Mouse (Mus musculus): ENCODE results near the gene Gde1. TPM values are rescaled to one million over a fixed set of nuclear protein-coding genes. Genes with fewer than 3 reads are reported as not detected.

The Gde1 gene
- total and polyA plus RNA-seq, 3 experiments = 109 to 211 (median 113) TPM

GRCm38 (mm10) chr7:118650891-118651290 lies 54.7 kb downstream of the Gde1 start:
- H3K4me3 ChIP-seq (replicated peaks in 1 of 3; ENCODE audit: low read depth in 2 of 3, low read length in 2 of 3, poor library complexity in 1 of 3) = no peak overlapping the region
- no peak for TF ChIP-seq POLR2AphosphoS2 (IDR thresholded peaks at IDR 0.05; ENCODE audit: low read depth, low read length)
- H3K9ac ChIP-seq (ENCODE audit: insufficient read depth, low read depth) = no peak overlapping the region
- no peak overlapping the region for H3K4me2 ChIP-seq (ENCODE audit: insufficient read depth, low read depth, poor library complexity, severe bottlenecking)
- peaks cover 3 to 25% of the 10 kb centered on the region in 2 experiments; a peak in 3 of 4 replicates for H3K4me1 ChIP-seq (ENCODE audit: control insufficient read depth in 1 of 2, insufficient read depth in 2 of 2)
- peaks cover 1% of the 10 kb centered on the region for H3K27me3 ChIP-seq (replicated peaks)
- dilution Hi-C loops (cut with MboI; ENCODE audit: extremely low pct_ligation_motif_present, extremely low pct_unique_long_range_greater_than_20kb, low sequenced_read_pairs) = no loop called here
- H3K79me2 ChIP-seq (replicated peaks; ENCODE audit: control insufficient read depth, extremely low read depth, insufficient read depth, poor library complexity, severe bottlenecking) = no peaks in the 10 kb centered on the region
- in situ Hi-C loops (cut with MboI; ENCODE audit: low pct_ligation_motif_present, low pct_unique_long_range_greater_than_20kb, low sequenced_read_pairs) = no loop called here
- no peaks in the 10 kb centered on the region for H3K36me3 ChIP-seq (replicated peaks in 1 of 2; ENCODE audit: control insufficient read depth in 1 of 2, insufficient read depth in 1 of 2, low read length in 1 of 2)
- H3K27ac ChIP-seq (ENCODE audit: insufficient read depth, low read depth) = no peak overlapping the region
- no peak for DNase-seq (ENCODE audit: extremely low read depth)
- H3K9me3 ChIP-seq (replicated peaks; ENCODE audit: low read length) = peaks cover 3% of the 10 kb centered on the region

DNA sequence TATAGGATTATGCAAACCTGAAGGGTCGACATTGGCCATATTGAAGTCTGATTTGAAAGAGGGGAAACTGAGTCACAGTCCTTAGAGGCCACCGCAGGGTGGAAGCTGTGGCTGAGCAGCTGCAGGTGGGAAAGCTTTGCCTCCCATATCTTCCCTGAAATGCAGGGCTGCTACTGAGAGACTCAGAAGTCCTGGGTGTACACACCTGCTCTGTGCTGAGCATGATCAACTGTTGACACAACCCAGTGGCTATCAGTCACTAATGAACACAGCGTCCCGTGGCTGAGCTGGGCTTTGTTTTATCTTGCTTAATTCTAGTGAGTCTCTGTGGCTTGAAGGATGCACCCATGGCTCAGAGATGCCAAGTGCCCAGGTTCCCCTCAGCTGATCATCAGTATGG lies 55.5 kb downstream of the Gde1 start:
- no peak overlapping the region for H3K4me2 ChIP-seq (ENCODE audit: insufficient read depth, low read depth, poor library complexity, severe bottlenecking)
- in situ Hi-C loops (cut with MboI; ENCODE audit: low pct_ligation_motif_present, low pct_unique_long_range_greater_than_20kb, low sequenced_read_pairs) (no loop called here), dilution Hi-C loops (cut with MboI; ENCODE audit: extremely low pct_ligation_motif_present, extremely low pct_unique_long_range_greater_than_20kb, low sequenced_read_pairs) (no loop called here)
- DNase-seq (ENCODE audit: extremely low read depth) = no peak
- H3K9me3 ChIP-seq (replicated peaks; ENCODE audit: low read length) = peaks cover 3% of the 10 kb centered on the region
- peaks cover 1% of the 10 kb centered on the region for H3K27me3 ChIP-seq (replicated peaks)
- no peak overlapping the region for H3K27ac ChIP-seq (ENCODE audit: insufficient read depth, low read depth)
- no peak overlapping the region for H3K4me3 ChIP-seq (replicated peaks in 1 of 3; ENCODE audit: low read depth in 2 of 3, low read length in 2 of 3, poor library complexity in 1 of 3)
- H3K79me2 ChIP-seq (replicated peaks; ENCODE audit: control insufficient read depth, extremely low read depth, insufficient read depth, poor library complexity, severe bottlenecking) = no peaks in the 10 kb centered on the region
- no peaks in the 10 kb centered on the region for H3K36me3 ChIP-seq (replicated peaks in 1 of 2; ENCODE audit: control insufficient read depth in 1 of 2, insufficient read depth in 1 of 2, low read length in 1 of 2)
- TF ChIP-seq TCF12 (IDR thresholded peaks at IDR 0.05; ENCODE audit: low read depth, low read length) = no peak
- no peak for TF ChIP-seq ZC3H11A (IDR thresholded peaks at IDR 0.05; ENCODE audit: low read depth, low read length)
- no peak overlapping the region for H3K9ac ChIP-seq (ENCODE audit: insufficient read depth, low read depth)
- H3K4me1 ChIP-seq (ENCODE audit: control insufficient read depth in 1 of 2, insufficient read depth in 2 of 2) = peaks cover 3 to 27% of the 10 kb centered on the region in 2 experiments; a peak in 3 of 4 replicates

GRCm38 (mm10) chr7:118649328-118649727 lies 56.2 kb downstream of the Gde1 start:
- H3K4me1 ChIP-seq (ENCODE audit: control insufficient read depth in 1 of 2, insufficient read depth in 2 of 2) = peaks cover 3 to 27% of the 10 kb centered on the region in 2 experiments; a peak in 3 of 4 replicates
- H3K9me3 ChIP-seq (replicated peaks; ENCODE audit: low read length) = peaks cover 3% of the 10 kb centered on the region
- H3K27ac ChIP-seq (ENCODE audit: insufficient read depth, low read depth) = no peak overlapping the region
- DNase-seq (ENCODE audit: extremely low read depth) = no peak
- no peaks in the 10 kb centered on the region for H3K36me3 ChIP-seq (replicated peaks in 1 of 2; ENCODE audit: control insufficient read depth in 1 of 2, insufficient read depth in 1 of 2, low read length in 1 of 2)
- no peaks in the 10 kb centered on the region for H3K79me2 ChIP-seq (replicated peaks; ENCODE audit: control insufficient read depth, extremely low read depth, insufficient read depth, poor library complexity, severe bottlenecking)
- H3K9ac ChIP-seq (ENCODE audit: insufficient read depth, low read depth) = no peak overlapping the region
- no peak overlapping the region for H3K4me2 ChIP-seq (ENCODE audit: insufficient read depth, low read depth, poor library complexity, severe bottlenecking)
- dilution Hi-C loops (cut with MboI; ENCODE audit: extremely low pct_ligation_motif_present, extremely low pct_unique_long_range_greater_than_20kb, low sequenced_read_pairs) (no loop called here), in situ Hi-C loops (cut with MboI; ENCODE audit: low pct_ligation_motif_present, low pct_unique_long_range_greater_than_20kb, low sequenced_read_pairs) (no loop called here)
- no peak overlapping the region for H3K4me3 ChIP-seq (replicated peaks in 1 of 3; ENCODE audit: low read depth in 2 of 3, low read length in 2 of 3, poor library complexity in 1 of 3)
- TF ChIP-seq MEF2A (IDR thresholded peaks at IDR 0.05; ENCODE audit: borderline replicate concordance, low read depth, low read length) = no peak
- TF ChIP-seq HCFC1 (IDR thresholded peaks at IDR 0.05; ENCODE audit: low read depth, low read length) = no peak
- no peak for TF ChIP-seq TCF12 (IDR thresholded peaks at IDR 0.05; ENCODE audit: low read depth, low read length)
- no peak for TF ChIP-seq ELF1 (IDR thresholded peaks at IDR 0.05; ENCODE audit: low read depth, low read length)
- TF ChIP-seq SIN3A (IDR thresholded peaks at IDR 0.05; ENCODE audit: low read length) = no peak
- TF ChIP-seq USF2 (conservative IDR thresholded peaks at IDR 0.05; ENCODE audit: low read depth, low read length) = no peak
- peaks cover under 1% of the 10 kb centered on the region for H3K27me3 ChIP-seq (replicated peaks)

Measured in CH12.LX (cell line).